Mouse (Mus musculus) neural tube, embryonic 13.5 days (tissue): Measurements from ENCODE around the gene Plbd2. TPM values are rescaled to one million over a fixed set of nuclear protein-coding genes. Genes with fewer than 3 reads are reported as not detected.

Source experiments
- ATAC-seq: fragments of 200-750 bp; cut with Nextera tagmentation; 2 replicates; pipeline ENCODE4 v1.8.0; 2017; ENCODE audit warnings: low read depth, mild to moderate bottlenecking, moderate TSS enrichment, moderate library complexity
- H3K27ac ChIP-seq: fragments of 300-500 bp; sonication (generic); replicated peaks from 2 replicates; pipeline ENCODE4 v1.5.1; 2015; ENCODE audit warnings: moderate library complexity, mild to moderate bottlenecking, inconsistent platforms
- H3K27me3 ChIP-seq: fragments of 300-500 bp; sonication (generic); 2 replicates; pipeline ENCODE4 v1.6.1; 2015; ENCODE audit warnings: mild to moderate bottlenecking, inconsistent platforms
- H3K36me3 ChIP-seq: fragments of 300-500 bp; sonication (generic); 2 replicates; pipeline ENCODE4 v1.6.1; 2015; ENCODE audit warnings: mild to moderate bottlenecking, inconsistent platforms
- H3K4me1 ChIP-seq: fragments of 300-500 bp; sonication (generic); replicated peaks from 2 replicates; pipeline ENCODE4 v1.6.1; 2015; ENCODE audit warnings: inconsistent platforms
- H3K4me2 ChIP-seq: fragments of 300-500 bp; sonication (generic); 2 replicates; pipeline ENCODE4 v1.6.1; 2015; ENCODE audit warnings: inconsistent platforms, mild to moderate bottlenecking, moderate library complexity
- H3K4me3 ChIP-seq: fragments of 300-500 bp; sonication (generic); 2 replicates; pipeline ENCODE4 v1.5.1; 2015; ENCODE audit warnings: mild to moderate bottlenecking, inconsistent platforms
- H3K9ac ChIP-seq: fragments of 300-500 bp; sonication (generic); 2 replicates; pipeline ENCODE4 v1.6.1; 2015; ENCODE audit warnings: moderate library complexity, mild to moderate bottlenecking, inconsistent platforms
- H3K9me3 ChIP-seq: fragments of 300-500 bp; sonication (generic); 2 replicates; pipeline ENCODE4 v1.6.1; 2016; ENCODE audit warnings: inconsistent platforms
- WGBS: fragments of 180-500 bp; shearing (Covaris S2); methylation state at CpG from one replicate; pipeline ENCODE4 v1.1.7; 2015; 5-methylcytosine and 5-hydroxymethylcytosine counted together
- polyA plus RNA-seq: library from polyadenylated mRNA; unstranded; fragments of >200 nt; fragmentation: Nextera tagmentation; extraction: Ambion mirVana; gene quantifications from 2 replicates; pipeline ENCODE4 v1.2.1, GENCODE M21; 2015

Plbd2 gene
- 35.8 and 42.8 TPM in 2 replicates for polyA plus RNA-seq

DNA sequence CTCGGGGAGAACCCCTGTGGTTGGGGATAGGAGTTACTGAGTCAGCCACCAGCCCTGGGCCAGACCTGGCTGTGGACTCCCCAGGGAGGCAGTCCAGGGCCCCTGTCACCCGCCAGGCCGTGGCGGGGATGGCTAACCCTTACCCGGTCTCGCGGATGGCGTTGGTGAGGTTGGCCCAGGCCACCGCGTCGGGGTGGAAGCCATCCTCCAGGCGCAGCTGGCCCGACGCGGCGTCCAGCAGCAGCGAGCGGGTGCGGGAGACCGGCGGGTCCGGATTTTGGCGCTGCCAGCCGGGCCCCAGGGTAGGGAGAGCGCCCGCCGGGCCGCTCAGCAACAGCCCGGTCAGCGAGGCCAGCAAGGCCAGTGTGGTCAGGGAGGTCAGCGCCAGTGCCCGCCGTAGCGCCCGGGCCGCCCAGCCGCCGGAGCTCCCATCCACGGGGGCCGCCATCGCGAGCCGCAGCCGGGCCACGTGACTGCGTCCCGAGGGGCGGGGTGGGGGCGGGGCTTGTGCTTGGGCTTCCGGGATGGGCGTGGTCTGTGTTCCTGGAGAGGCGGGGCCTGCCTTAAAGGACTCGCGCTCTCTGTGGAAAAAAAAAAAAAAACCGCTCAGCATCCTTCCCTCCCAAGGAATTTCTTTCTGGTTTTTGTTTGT lies at the start of gene Plbd2:
Gene Plbd2 (minus strand): TSS at position 482 of the 652 bp plus-strand sequence.
- H3K4me3 ChIP-seq, result peak within 1 kb of the TSS; percentile 89
- H3K27ac ChIP-seq, result 0 out of 2 replicates have a peak within 1 kb of the TSS, but pooled peaks have one; percentile 46
- H3K4me1 ChIP-seq, result peaks cover 36% of the 10 kb centered on the region
- peak within 1 kb of the TSS; percentile 93 for H3K4me2 ChIP-seq
- WGBS, result 1% methylated on average over 52 of the region's 55 CpGs
- no peaks in the 10 kb centered on the region for H3K27me3 ChIP-seq
- H3K9ac ChIP-seq, result peak within 1 kb of the TSS; percentile 83
- peaks cover 10% of the 10 kb centered on the region; the same call in 1 of the 2 replicates for H3K36me3 ChIP-seq
- H3K9me3 ChIP-seq, result no peaks in the 10 kb centered on the region
- peak; percentile 67 for ATAC-seq

DNA sequence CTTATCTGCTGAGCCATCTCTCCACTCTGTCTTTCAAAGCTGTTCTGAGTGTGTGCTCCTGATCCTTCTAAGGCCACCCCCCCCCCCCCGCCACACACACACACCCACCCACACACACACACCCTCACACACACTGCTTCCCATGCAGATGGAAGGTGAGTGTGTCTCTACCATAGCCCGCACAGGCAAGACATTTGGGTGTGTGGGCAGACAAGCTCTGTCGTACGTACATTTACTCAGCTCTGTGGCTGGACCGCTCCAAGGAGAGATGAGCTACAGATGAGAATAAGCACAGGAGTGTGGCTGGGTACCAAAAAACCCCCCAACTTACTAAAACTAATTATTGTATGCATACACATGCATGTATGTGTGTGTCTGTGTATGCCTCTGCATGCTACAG lies 47.2 kb upstream of the Plbd2 start:
- Histone ChIP-seq H3K4me3 (no peak overlapping the region), H3K9ac (no peak overlapping the region), H3K36me3 (peaks cover 76% of the 10 kb centered on the region), H3K4me2 (no peak overlapping the region), H3K9me3 (no peaks in the 10 kb centered on the region), H3K4me1 (no peaks in the 10 kb centered on the region), H3K27ac (no peak overlapping the region), H3K27me3 (no peaks in the 10 kb centered on the region)
- WGBS, result 95% methylated on average over 5 of the region's 5 CpGs
- ATAC-seq, result no peak

DNA sequence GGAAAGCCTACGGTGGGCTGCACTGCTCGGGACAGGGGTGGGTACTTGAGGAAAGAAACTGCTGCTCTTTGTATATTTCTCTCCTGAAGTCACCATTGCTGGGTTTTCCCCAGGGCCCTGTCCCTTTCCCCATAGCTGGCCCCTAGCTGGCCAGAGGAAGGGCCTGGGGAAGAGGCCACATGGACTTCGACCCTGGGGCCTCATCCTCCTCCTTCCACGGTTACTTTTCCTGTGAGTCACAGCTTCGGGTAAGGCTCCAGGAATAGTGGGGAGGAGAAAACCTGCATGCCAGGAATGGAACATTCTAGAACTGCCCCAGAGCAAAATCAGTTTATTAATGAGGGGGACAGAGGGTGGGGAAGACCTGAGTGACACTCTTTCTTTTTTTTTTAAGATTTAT lies 46.7 kb upstream of the Plbd2 start:
- H3K9ac ChIP-seq, result no peak overlapping the region
- no peaks in the 10 kb centered on the region for H3K4me1 ChIP-seq
- no peak overlapping the region for H3K4me3 ChIP-seq
- peaks cover 71% of the 10 kb centered on the region for H3K36me3 ChIP-seq
- no peaks in the 10 kb centered on the region for H3K9me3 ChIP-seq
- no peak overlapping the region for H3K4me2 ChIP-seq
- H3K27me3 ChIP-seq, result no peaks in the 10 kb centered on the region
- ATAC-seq, result no peak
- no peak overlapping the region for H3K27ac ChIP-seq
- WGBS, result 83% methylated on average over 5 of the region's 5 CpGs

DNA sequence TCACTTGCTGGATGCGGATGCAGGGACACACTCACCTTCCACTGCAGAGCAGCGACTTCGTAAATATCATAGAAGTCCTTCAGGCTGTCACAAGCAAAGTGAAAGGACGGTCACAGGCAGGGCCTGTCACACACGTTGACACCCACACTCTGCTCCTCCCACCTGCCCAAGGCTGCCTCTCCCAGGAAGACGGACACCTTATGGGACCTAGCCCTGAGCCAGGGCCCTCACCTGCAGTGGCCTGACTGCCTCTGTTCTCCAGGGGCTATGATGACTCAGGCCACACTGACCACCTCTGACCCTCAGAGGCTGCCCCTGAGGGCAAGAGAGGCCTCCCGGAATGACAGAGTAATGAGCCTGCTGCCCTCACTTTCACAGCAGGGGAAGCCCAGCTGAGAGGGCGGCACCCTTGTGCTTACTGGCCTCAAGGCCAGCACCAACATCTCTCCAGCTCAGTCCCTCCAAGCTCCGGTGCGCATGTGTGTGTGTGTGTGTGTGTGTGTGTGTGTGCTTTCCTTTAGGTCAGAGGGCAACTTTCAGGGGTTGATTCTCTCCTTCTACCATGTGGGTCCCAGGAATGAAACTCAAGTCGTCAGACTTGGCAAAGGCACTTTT lies 44.9 kb upstream of the Plbd2 start:
- no peaks in the 10 kb centered on the region for H3K27me3 ChIP-seq
- WGBS, result 66% methylated on average over 11 of the region's 11 CpGs
- no peaks in the 10 kb centered on the region for H3K9me3 ChIP-seq
- no peaks in the 10 kb centered on the region for H3K4me1 ChIP-seq
- ATAC-seq, result no peak
- H3K27ac ChIP-seq, result no peak overlapping the region
- no peak overlapping the region for H3K4me2 ChIP-seq
- no peak overlapping the region for H3K4me3 ChIP-seq
- peaks cover 70% of the 10 kb centered on the region for H3K36me3 ChIP-seq
- H3K9ac ChIP-seq, result no peak overlapping the region

DNA sequence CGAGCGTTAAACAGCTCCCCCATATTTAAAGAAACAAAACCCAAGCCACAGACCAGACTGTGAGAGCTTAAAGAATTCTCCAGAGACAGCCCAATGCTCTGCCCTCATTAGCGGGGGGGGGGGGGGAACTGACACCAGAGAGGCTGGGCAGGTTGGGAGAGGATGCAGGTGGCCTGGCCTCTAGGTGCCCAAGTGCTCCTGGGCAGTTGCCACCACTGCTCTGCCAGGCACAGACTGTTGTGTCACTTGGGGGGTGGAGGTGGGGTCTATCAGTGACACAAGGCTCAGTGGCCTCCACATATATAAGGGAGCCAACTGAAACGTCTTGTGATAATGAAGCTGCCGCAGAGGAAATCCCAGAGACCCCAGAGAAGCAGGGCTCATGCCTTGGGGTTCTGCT lies 33.2 kb upstream of the Plbd2 start:
- Histone ChIP-seq H3K27me3 (no peaks in the 10 kb centered on the region), H3K9ac (no peak overlapping the region), H3K36me3 (peaks cover 49% of the 10 kb centered on the region), H3K4me2 (no peak overlapping the region), H3K4me3 (no peak overlapping the region), H3K27ac (no peak overlapping the region), H3K4me1 (peaks cover 31% of the 10 kb centered on the region), H3K9me3 (no peaks in the 10 kb centered on the region)
- WGBS, result 74% methylated on average over 5 of the region's 5 CpGs
- no peak for ATAC-seq

DNA sequence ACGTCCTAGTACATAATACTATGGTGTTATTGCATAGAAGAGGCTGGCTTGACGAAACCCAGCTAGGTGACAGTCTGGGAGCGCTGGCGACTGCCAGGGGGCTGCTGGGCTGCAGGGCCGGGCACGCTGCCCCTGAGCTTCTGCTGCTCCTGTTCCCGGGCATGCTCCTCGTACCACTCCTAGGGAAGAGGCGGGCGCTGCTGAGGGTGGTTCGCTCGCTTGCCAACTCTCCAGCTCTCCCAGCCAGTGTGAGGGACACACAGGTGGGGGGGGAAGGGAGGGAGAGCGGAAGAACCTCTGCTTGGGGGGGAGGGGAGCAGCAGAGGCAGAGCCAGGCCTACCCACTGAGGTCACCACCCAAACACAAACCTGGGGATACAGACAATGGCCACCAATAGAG lies 32.6 kb upstream of the Plbd2 start:
- 74% methylated on average over 13 of the region's 13 CpGs for WGBS
- H3K36me3 ChIP-seq, result peaks cover 43% of the 10 kb centered on the region
- ATAC-seq, result no peak
- no peak overlapping the region for H3K4me2 ChIP-seq
- no peaks in the 10 kb centered on the region for H3K9me3 ChIP-seq
- no peaks in the 10 kb centered on the region for H3K27me3 ChIP-seq
- H3K4me1 ChIP-seq, result peaks cover 31% of the 10 kb centered on the region
- 0 out of 2 replicates have a peak overlapping the region, but pooled peaks have one; percentile 28 for H3K27ac ChIP-seq
- 0 out of 2 replicates have a peak overlapping the region, but pooled peaks have one; percentile 17 for H3K9ac ChIP-seq
- no peak overlapping the region for H3K4me3 ChIP-seq

DNA sequence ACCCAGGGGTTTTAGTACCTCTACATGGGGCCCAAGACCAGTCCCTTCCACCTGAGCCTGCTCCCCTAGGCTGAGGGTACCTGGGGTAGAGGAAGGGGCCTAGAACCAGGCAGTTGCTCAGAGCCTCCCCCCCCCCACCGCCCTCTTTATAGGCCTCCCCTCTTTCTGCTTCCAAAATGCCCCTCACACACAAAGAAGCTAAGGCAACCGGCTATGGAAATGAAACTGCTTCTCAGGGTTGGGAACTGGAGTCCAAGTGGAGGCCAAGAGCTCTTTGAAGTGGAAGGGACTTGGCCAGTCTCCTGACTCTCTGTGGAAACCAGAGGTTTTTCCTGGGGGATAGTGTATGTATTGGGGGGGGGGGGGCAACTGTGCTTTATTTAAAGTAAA lies 31.3 kb upstream of the Plbd2 start:
- Histone ChIP-seq H3K9me3 (no peaks in the 10 kb centered on the region), H3K4me3 (no peak overlapping the region), H3K4me2 (no peak overlapping the region), H3K27ac (peak overlapping the region; percentile 75), H3K27me3 (no peaks in the 10 kb centered on the region), H3K4me1 (peaks cover 31% of the 10 kb centered on the region), H3K9ac (peak overlapping the region; percentile 12; the same call in 1 of the 2 replicates), H3K36me3 (peaks cover 31% of the 10 kb centered on the region)
- 35% methylated on average over 2 of the region's 2 CpGs for WGBS
- peak; percentile 58; the same call in 1 of the 2 replicates for ATAC-seq

DNA sequence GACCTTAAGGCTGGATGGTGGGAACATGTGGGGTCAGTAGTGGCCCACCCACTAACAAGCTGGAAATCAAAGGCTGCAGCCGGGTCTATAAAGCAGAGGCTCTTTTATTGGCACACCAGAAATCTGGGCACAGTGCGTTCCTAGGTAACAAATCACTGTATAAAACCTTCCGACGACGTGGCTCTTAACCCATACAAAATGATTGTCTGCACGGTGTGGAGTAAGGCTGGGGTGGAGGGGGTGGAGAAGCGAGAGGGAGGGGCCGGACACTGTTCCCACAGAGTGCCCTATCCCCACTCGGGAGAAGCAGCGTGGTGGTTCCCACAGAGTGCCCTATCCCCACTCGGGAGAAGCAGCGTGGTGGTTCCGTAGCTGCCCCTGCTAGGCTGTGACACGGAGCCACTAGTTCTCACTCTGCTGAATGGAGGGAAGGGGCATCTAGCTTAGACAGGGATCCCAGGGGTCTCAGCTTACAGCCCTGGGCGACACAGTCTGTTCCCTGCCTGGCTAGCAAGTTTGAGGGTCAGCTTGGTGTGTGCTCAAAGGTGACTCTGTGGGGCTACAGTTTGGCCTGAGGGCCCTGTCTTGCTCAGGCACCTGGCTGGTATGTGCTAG lies 30.8 kb upstream of the Plbd2 start:
- Histone ChIP-seq H3K4me3 (no peak overlapping the region), H3K4me2 (no peak overlapping the region), H3K9me3 (no peaks in the 10 kb centered on the region), H3K27ac (peak overlapping the region; percentile 75), H3K36me3 (peaks cover 26% of the 10 kb centered on the region), H3K4me1 (peaks cover 31% of the 10 kb centered on the region), H3K27me3 (no peaks in the 10 kb centered on the region), H3K9ac (peak overlapping the region; percentile 12; the same call in 1 of the 2 replicates)
- 13% methylated on average over 15 of the region's 15 CpGs for WGBS
- ATAC-seq, result peak; percentile 62; the same call in 1 of the 2 replicates

DNA sequence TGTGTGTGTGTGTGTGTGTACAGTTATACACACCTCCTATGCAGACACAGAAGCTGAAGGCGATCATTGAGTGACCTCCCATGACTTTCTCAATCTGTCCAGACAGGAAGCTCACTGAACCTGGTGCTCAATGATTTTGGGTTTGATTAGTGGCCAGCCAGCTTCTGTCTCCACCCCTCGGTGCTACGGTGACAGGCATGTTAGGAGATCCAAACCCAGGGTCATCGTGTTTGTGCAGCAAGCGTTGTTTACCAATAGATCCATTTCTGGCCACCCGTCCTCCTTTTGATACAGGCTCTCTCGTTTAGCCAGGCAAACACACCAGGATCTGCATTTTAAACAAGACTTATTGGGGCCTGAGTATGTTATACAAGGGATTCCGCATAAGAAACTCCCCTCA lies 28.2 kb upstream of the Plbd2 start:
- Histone ChIP-seq H3K27me3 (no peaks in the 10 kb centered on the region), H3K4me2 (no peak overlapping the region), H3K27ac (no peak overlapping the region), H3K4me3 (no peak overlapping the region), H3K9me3 (no peaks in the 10 kb centered on the region), H3K4me1 (peaks cover 30% of the 10 kb centered on the region), H3K9ac (no peak overlapping the region), H3K36me3 (0 out of 2 replicates have a peak, but pooled peaks cover 6% of the 10 kb centered on the region)
- no peak for ATAC-seq
- 90% methylated on average over 8 of the region's 8 CpGs for WGBS

DNA sequence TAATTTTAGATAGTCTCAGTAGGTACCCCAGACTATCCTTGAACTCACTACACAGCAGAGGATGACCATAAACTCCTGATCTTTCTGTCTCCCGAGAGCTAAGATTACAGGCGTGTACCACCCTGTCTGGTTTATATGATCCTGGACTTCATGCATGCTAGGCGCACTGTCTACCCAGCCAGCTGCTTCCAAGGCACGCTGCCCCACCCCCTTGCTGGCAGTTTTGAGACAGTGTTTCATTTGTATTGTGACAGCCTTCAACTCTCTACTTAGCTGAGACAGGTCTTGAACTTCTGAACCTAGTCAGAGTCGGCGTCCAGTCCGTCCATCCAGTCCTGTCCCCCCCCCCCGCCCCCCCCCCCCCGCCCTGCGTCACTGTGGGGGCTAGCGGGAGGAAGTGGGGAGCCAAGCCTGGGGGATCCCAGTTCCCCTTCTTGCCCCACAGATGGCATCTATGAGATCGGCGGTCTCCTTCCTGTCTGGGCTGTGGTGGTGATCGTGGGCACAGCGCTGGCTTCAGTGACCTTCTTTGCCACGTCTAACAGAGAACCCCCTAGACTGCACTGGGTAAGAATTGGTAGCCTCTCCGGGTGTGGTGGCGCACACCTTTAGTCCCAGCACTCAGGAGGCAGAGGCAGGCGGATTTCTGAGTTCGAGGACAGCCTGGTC lies 24.0 kb upstream of the Plbd2 start:
- 90% methylated on average over 16 of the region's 20 CpGs for WGBS
- H3K4me3 ChIP-seq, result no peak overlapping the region
- no peak for ATAC-seq

DNA sequence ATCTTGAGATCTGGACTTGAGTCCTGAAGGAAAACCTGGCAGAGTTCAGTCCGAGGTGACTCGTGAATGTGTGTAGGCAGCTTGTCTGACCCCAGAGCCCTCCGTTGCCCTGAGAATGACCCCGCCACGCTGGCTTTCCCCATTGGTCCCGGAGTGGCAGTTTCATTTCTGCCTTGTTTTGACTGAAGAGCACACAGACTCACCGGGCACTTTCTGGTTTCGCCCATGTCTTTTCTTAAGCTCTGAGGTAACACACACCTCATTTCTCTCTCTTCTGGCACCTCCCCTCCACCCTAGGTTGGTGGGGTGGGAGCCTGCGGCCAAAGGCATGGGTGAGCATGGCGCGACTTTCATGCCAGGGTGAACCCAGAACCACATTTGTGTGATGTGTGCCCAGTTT lies 22.9 kb upstream of the Plbd2 start:
- no peak overlapping the region for H3K4me3 ChIP-seq
- peaks cover 4% of the 10 kb centered on the region; the same call in 1 of the 2 replicates for H3K4me1 ChIP-seq
- WGBS, result 64% methylated on average over 11 of the region's 11 CpGs
- no peak overlapping the region for H3K9ac ChIP-seq
- H3K9me3 ChIP-seq, result no peaks in the 10 kb centered on the region
- no peak overlapping the region for H3K4me2 ChIP-seq
- ATAC-seq, result no peak
- H3K36me3 ChIP-seq, result 0 out of 2 replicates have a peak, but pooled peaks cover 2% of the 10 kb centered on the region
- H3K27ac ChIP-seq, result no peak overlapping the region
- H3K27me3 ChIP-seq, result no peaks in the 10 kb centered on the region

More for the DNA sequence above, 24.0 kb upstream of the Plbd2 start:
- Histone ChIP-seq H3K36me3 (0 out of 2 replicates have a peak, but pooled peaks cover 2% of the 10 kb centered on the region), H3K9ac (no peak overlapping the region), H3K27me3 (no peaks in the 10 kb centered on the region), H3K4me1 (peaks cover 4% of the 10 kb centered on the region; the same call in 1 of the 2 replicates), H3K9me3 (no peaks in the 10 kb centered on the region), H3K4me2 (no peak overlapping the region), H3K27ac (no peak overlapping the region)

DNA sequence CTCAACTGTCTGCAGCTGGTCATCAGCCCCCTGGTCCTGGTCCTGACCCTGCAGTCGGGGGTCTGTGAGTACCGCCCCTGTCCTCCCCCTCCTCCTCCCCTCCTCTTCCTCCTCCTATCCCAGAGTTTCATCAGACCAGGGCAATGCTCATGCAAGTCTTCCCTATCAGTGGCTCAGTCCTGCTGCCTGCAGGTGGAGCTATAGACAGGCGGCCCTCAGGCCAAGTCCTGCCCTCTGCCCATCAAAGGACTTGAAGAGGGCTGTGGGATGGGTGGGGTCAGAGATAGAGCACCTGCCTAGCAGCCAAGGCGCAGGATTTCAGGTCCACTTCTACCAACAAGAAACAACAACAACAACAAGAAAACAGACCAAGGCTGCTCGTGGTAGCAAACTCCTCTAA lies 22.3 kb upstream of the Plbd2 start:
- WGBS, result 36% methylated on average over 5 of the region's 5 CpGs
- H3K4me1 ChIP-seq, result peaks cover 4% of the 10 kb centered on the region; the same call in 1 of the 2 replicates
- no peak for ATAC-seq

More for the DNA sequence above, 22.3 kb upstream of the Plbd2 start:
- Histone ChIP-seq H3K9me3 (no peaks in the 10 kb centered on the region), H3K4me2 (no peak overlapping the region), H3K27me3 (no peaks in the 10 kb centered on the region), H3K27ac (no peak overlapping the region), H3K4me3 (no peak overlapping the region), H3K9ac (no peak overlapping the region), H3K36me3 (0 out of 2 replicates have a peak, but pooled peaks cover under 1% of the 10 kb centered on the region)
